31 mouse cellular contexts compared by ENCODE assay signal in genomic region chr10:90329781-90330180, GRCm38 (mm10).
"Had no signal": no experiment of that assay in that cellular context is flagged by ENCODE, and none has a peak within 500 bp of the region (broad histone marks: within the 10 kb centered on the region; RNA-seq: fewer than 3 reads in every experiment).

No protein-coding gene starts in this region.

- H3K9me3 ChIP-seq: limb, embryonic 10.5 days; limb, embryonic 12.5 days; limb, embryonic 13.5 days; limb, embryonic 15.5 days; liver, embryonic 12.5 days; liver, embryonic 13.5 days; liver, embryonic 15.5 days; lung, embryonic 15.5 days; megakaryocyte, embryonic 14.5 days; midbrain, embryonic 10.5 days; midbrain, embryonic 12.5 days; midbrain, embryonic 13.5 days had no signal

- H3K4me3 ChIP-seq: left cerebral cortex, adult 2 months; limb, embryonic 10.5 days; limb, embryonic 12.5 days; limb, embryonic 13.5 days; limb, embryonic 15.5 days; liver, embryonic 12.5 days; liver, embryonic 13.5 days; liver, embryonic 15.5 days; lung, embryonic 15.5 days; megakaryocyte, embryonic 14.5 days; midbrain, embryonic 10.5 days; midbrain, embryonic 12.5 days; midbrain, embryonic 13.5 days; myocyte had no signal

- H3K4me1 ChIP-seq: limb, embryonic 10.5 days; limb, embryonic 12.5 days; limb, embryonic 13.5 days; limb, embryonic 15.5 days; liver, embryonic 12.5 days; liver, embryonic 13.5 days; liver, embryonic 15.5 days; lung, embryonic 15.5 days; megakaryocyte, embryonic 14.5 days; midbrain, embryonic 10.5 days; midbrain, embryonic 12.5 days; midbrain, embryonic 13.5 days had no signal

- ATAC-seq: liver, embryonic 12.5 days; liver, postnatal 0 days; lung, postnatal 0 days; midbrain, embryonic 13.5 days; midbrain, embryonic 16.5 days had no signal

- H3K27ac ChIP-seq: left cerebral cortex, adult 2 months; limb, embryonic 10.5 days; limb, embryonic 12.5 days; limb, embryonic 13.5 days; limb, embryonic 15.5 days; liver, embryonic 12.5 days; liver, embryonic 13.5 days; liver, embryonic 14.5 days; liver, embryonic 15.5 days; lung, embryonic 15.5 days; macrophage; midbrain, embryonic 10.5 days; midbrain, embryonic 12.5 days; midbrain, embryonic 13.5 days had no signal

- H3K4me2 ChIP-seq: limb, embryonic 12.5 days; limb, embryonic 13.5 days; limb, embryonic 15.5 days; liver, embryonic 11.5 days; liver, embryonic 12.5 days; liver, embryonic 13.5 days; liver, embryonic 15.5 days; lung, embryonic 14.5 days; lung, embryonic 15.5 days; midbrain, embryonic 11.5 days; midbrain, embryonic 12.5 days; midbrain, embryonic 13.5 days had no signal

- H3K36me3 ChIP-seq: limb, embryonic 10.5 days; limb, embryonic 12.5 days; limb, embryonic 13.5 days; limb, embryonic 15.5 days; liver, embryonic 12.5 days; liver, embryonic 13.5 days; liver, embryonic 15.5 days; lung, embryonic 15.5 days; midbrain, embryonic 10.5 days; midbrain, embryonic 12.5 days; midbrain, embryonic 13.5 days had no signal

- H3K9ac ChIP-seq: limb, embryonic 12.5 days; limb, embryonic 13.5 days; limb, embryonic 15.5 days; liver, embryonic 12.5 days; liver, embryonic 13.5 days; liver, embryonic 14.5 days; liver, embryonic 15.5 days; liver, postnatal 0 days; lung, embryonic 14.5 days; lung, embryonic 15.5 days; midbrain, embryonic 12.5 days; midbrain, embryonic 13.5 days had no signal

- DNase-seq: left cerebral cortex, postnatal 4 days; liver; liver, embryonic 13.5 days; liver, postnatal 0 days; lung, adult 18-20 months; lung, adult 2 months; lung, embryonic 14.5 days; lung, postnatal 10 days; lung, postnatal 14 days; lung, postnatal 36 days; lung, postnatal 4 days; midbrain, embryonic 14.5 days had no signal

- H3K27me3 ChIP-seq: limb, embryonic 12.5 days; limb, embryonic 13.5 days; limb, embryonic 15.5 days; liver, embryonic 12.5 days; liver, embryonic 13.5 days; liver, embryonic 15.5 days; lung, embryonic 15.5 days; megakaryocyte, embryonic 14.5 days; midbrain, embryonic 12.5 days; midbrain, embryonic 13.5 days had no signal
